Mouse (Mus musculus) erythroblast, embryonic 14.5 days (primary cell): ENCODE measurements at regions not wholly inside any gene's neighbourhood (a gene's known extent, or its start where the extent isn't known, plus 50 kb on each side); places are given as distances from the start of the nearest gene placed in this dataset.

ENCODE experiments used
- GATA1 ChIP-seq: IDR thresholded peaks from 2 replicates; pipeline ENCODE4 v1.6.1; 2012; ENCODE audit warnings: low read length, inconsistent platforms, mixed read lengths
- TAL1 ChIP-seq: IDR thresholded peaks from 3 replicates; pipeline ENCODE4 v1.6.1; 2012; ENCODE audit warnings: low read length, inconsistent platforms, mixed read lengths

DNA sequence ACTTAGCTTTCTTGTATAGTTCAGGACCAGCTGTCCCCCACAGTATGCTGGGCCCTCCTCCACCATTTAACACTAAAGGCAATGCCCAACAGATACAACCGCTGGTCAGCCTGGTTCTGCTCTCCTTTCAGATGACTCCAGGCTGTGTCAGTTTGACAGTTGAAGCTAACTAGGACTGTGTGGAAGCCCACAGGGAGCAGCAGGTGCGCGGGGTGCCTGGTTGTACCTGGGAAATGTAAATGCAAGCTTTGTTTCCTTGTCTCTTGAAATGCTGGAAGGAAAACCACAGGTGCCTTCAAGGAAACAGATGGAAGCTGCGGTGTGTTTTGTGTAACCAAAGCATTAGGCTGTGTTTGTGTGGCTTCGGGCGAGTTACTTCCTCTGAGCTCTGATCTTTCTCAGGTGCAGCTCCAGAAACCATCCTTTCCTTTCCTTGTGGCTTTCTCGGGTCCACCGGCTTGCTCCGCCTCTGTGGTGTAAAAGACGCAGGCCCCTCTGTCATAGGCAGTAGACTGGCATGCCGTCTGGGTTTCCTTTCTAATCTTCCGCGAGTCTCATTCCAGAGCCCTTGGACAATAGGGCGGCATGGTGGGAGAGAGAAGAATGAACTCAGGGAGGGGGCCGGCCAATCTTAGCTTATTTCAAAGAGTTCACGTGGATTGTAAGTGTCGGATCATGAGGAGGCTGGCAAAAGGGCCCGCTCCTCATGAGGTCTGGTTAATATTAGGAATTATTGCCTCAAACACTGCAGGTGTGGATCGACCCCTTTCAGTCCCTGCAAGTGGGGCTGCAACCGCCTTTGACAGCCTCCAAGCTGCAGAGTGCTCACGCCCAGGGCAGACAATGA, 605.5 kb upstream of the Id2 start:
- TF ChIP-seq GATA1 (no peak), TAL1 (no peak)
